Comparison of ENCODE assay signal across 22 mouse cellular contexts in genomic region chr7:98756556-98756955, GRCm38 (mm10). TPM values are rescaled to one million over a fixed set of nuclear protein-coding genes. Genes with fewer than 3 reads are reported as not detected.
A peak's percentile ranks its signal among the peaks of the same experiment; 100 is the strongest.
DNase-seq lines count a peak whose midpoint lies in the region; ATAC-seq lines count a peak whose summit lies in the region.
"Had no signal": no experiment of that assay in that cellular context is flagged by ENCODE, and none has a peak within 500 bp of the region (broad histone marks: within the 10 kb centered on the region; RNA-seq: fewer than 3 reads in every experiment).

No protein-coding gene starts in this region.

- no peaks in the 10 kb centered on the region for H3K36me3 ChIP-seq in kidney, embryonic 14.5 days (ENCODE audit: control insufficient read depth, insufficient read depth, low read length)
- H3K36me3 ChIP-seq: intestine, embryonic 15.5 days; kidney, embryonic 15.5 days had no signal

- intact Hi-C loops in heart, postnatal 25 days (cut with DNase I) = no loop called here

- H3K4me3 ChIP-seq in kidney, embryonic 14.5 days (ENCODE audit: low read length) = no peak overlapping the region
- H3K4me3 ChIP-seq: intestine, embryonic 15.5 days; kidney, embryonic 15.5 days; megakaryocyte, embryonic 14.5 days had no signal

- H3K9me3 ChIP-seq in kidney, embryonic 14.5 days (ENCODE audit: control insufficient read depth, low read length) = no peaks in the 10 kb centered on the region
- H3K9me3 ChIP-seq: intestine, embryonic 15.5 days; kidney, embryonic 15.5 days had no signal

- peaks cover 14% of the 10 kb centered on the region for H3K27me3 ChIP-seq in kidney, embryonic 14.5 days (ENCODE audit: control insufficient read depth, insufficient read depth, low read length)
- H3K27me3 ChIP-seq: Patski had no signal

- DNase-seq in gastrocnemius, adult 18-20 months (ENCODE audit: low spot score) = peak; percentile 58
- no peak for DNase-seq in gastrocnemius, postnatal 10 days
- DNase-seq in kidney, postnatal 36 days = no peak
- DNase-seq in brain, adult 2 months (ENCODE audit: low read depth, low spot score) = peak; percentile 28
- DNase-seq in heart, postnatal 25 days (ENCODE audit: low spot score) = peak; percentile 16
- DNase-seq in right cerebral cortex, postnatal 36 days (ENCODE audit: low spot score in 2 of 2) = no peak
- DNase-seq: adrenal gland, postnatal 10 days; cerebellum, adult 11 months; embryo, embryonic 11 days; layer of hippocampus, postnatal 36 days; lung, adult 18-20 months; right cerebral cortex, postnatal 25 days had no signal

- 72% methylated on average over 8 of the region's 8 CpGs for WGBS in kidney, embryonic 14.5 days

- H3K27ac ChIP-seq in kidney, embryonic 14.5 days (ENCODE audit: low read depth, low read length) = no peak overlapping the region
- H3K27ac ChIP-seq: hindbrain, embryonic 14.5 days; intestine, embryonic 15.5 days; kidney, embryonic 15.5 days; stomach, postnatal 0 days had no signal

- ATAC-seq in kidney, embryonic 14.5 days (ENCODE audit: low FRiP score, low TSS enrichment) = 0 out of 2 replicates have a peak, but pooled peaks have one; percentile 9
- ATAC-seq: CD4-positive, CD25-positive, alpha-beta regulatory T cell, adult 4 months; forebrain, embryonic 16.5 days; intestine, embryonic 15.5 days; Patski had no signal

- no peak overlapping the region for H3K4me2 ChIP-seq in kidney, embryonic 14.5 days (replicated peaks; ENCODE audit: low read depth, low read length)
- H3K4me2 ChIP-seq: hindbrain, embryonic 14.5 days; intestine, embryonic 15.5 days; kidney, embryonic 15.5 days; liver, embryonic 11.5 days had no signal

- no peak overlapping the region for H3K9ac ChIP-seq in kidney, embryonic 14.5 days (ENCODE audit: low read depth, low read length)
- H3K9ac ChIP-seq: hindbrain, embryonic 14.5 days; intestine, embryonic 15.5 days; kidney, embryonic 15.5 days had no signal

- peaks cover 20% of the 10 kb centered on the region for H3K4me1 ChIP-seq in kidney, embryonic 14.5 days (ENCODE audit: control insufficient read depth, insufficient read depth, low read length)
- H3K4me1 ChIP-seq: intestine, embryonic 15.5 days; megakaryocyte, embryonic 14.5 days had no signal

RNA-seq across cellular contexts. Expression of gene Thap12, which starts 53.7 kb away (rescaled TPM):
- total RNA-seq in gastrocnemius, adult 18-20 months (2021) = 100 to 1,000 TPM; 125 to 134 TPM
- 10 to 100 TPM; 74.8 to 77.7 TPM for total RNA-seq in gastrocnemius, postnatal 10 days (2021)
- polyA plus RNA-seq in kidney, embryonic 14.5 days (2014; fragmentation: Nextera tagmentation; extraction: Ambion mirVana) = 50.3 and 81.3 TPM in 2 replicates
- 10 to 100 TPM; 70.0 to 76.2 TPM for total RNA-seq in heart, postnatal 25 days (2021)

Comparison
In these comparisons a context has a peak if more than half of its experiments do, and no peak if none do; other contexts are left out.
1. DNase-seq: peak in gastrocnemius, adult 18-20 months (single experiment), brain, adult 2 months (single experiment) and heart, postnatal 25 days (single experiment); none in gastrocnemius, postnatal 10 days (single experiment), kidney, postnatal 36 days (0 of 2) and right cerebral cortex, postnatal 36 days (0 of 2).